Comparison of ENCODE assay signal across 8 mouse cellular contexts in genomic region chr16:21423546-21423910, GRCm38 (mm10). TPM values are rescaled to one million over a fixed set of nuclear protein-coding genes. Genes with fewer than 3 reads are reported as not detected.
DNase-seq lines count a peak whose midpoint lies in the region; ATAC-seq and TF ChIP-seq lines count a peak whose summit lies in the region.

No protein-coding gene starts in this region.

- H3K4me1 ChIP-seq in heart, embryonic 10.5 days: peaks cover 11% of the 10 kb centered on the region; the same call in 1 of the 2 replicates
- peaks cover 5% of the 10 kb centered on the region for H3K4me1 ChIP-seq in liver, postnatal 0 days (ENCODE audit: insufficient read depth)
- H3K4me1 ChIP-seq in small intestine, adult 2 months (ENCODE audit: control insufficient read depth, insufficient read depth, insufficient read length, low read length): 0 out of 2 replicates have a peak, but pooled peaks cover 2% of the 10 kb centered on the region

- CTCF ChIA-PET in Patski (lab: Charles Lee): interaction anchor here (1.3 kb wide), 1 partner anchor 12 kb away, joined by 3 read pairs; no protein-coding TSS in a partner anchor

- ATAC-seq in Patski: peak; percentile 55
- ATAC-seq in granulocyte monocyte progenitor cell, adult 5-6 weeks (replicated peaks; ENCODE audit: poor library complexity, severe bottlenecking): peak; percentile 38
- ATAC-seq in liver, postnatal 0 days: peak; percentile 58

- no peak for TF ChIP-seq POLR2A in small intestine, adult 2 months (IDR thresholded peaks at IDR 0.05; ENCODE audit: low read depth, low read length)

- TF ChIP-seq CTCF in Patski (IDR thresholded peaks at IDR 0.05): no peak
- no peak for TF ChIP-seq CTCF in liver, postnatal 0 days (IDR thresholded peaks at IDR 0.05; ENCODE audit: low read depth)
- TF ChIP-seq CTCF in small intestine, adult 2 months (IDR thresholded peaks at IDR 0.05; ENCODE audit: extremely low read depth, insufficient read length, insufficient replicate concordance, low read depth, low read length): 0 out of 2 replicates have a peak, but pooled peaks have one; percentile 4

- POLR2A ChIA-PET in Patski (lab: Charles Lee): no interaction called here

- TF ChIP-seq EP300 in liver, postnatal 0 days (IDR thresholded peaks at IDR 0.05; ENCODE audit: low read depth): no peak

- H3K9me3 ChIP-seq in heart, embryonic 10.5 days: no peaks in the 10 kb centered on the region
- H3K9me3 ChIP-seq in liver, postnatal 0 days (ENCODE audit: low read length): no peaks in the 10 kb centered on the region

- 3% methylated on average over 10 of the region's 10 CpGs for WGBS in heart, embryonic 10.5 days
- WGBS in liver, postnatal 0 days (ENCODE audit: insufficient replicate concordance): 1% methylated on average over 10 of the region's 10 CpGs
- WGBS in small intestine, adult 2 months: 1% methylated on average over 10 of the region's 10 CpGs

- no peak for DNase-seq in heart, embryonic 10.5 days (ENCODE audit: low spot score)
- DNase-seq in heart, adult 9 months (ENCODE audit: low spot score in 2 of 2): no peak
- no peak for DNase-seq in Patski (ENCODE audit: low read depth, low spot score)
- DNase-seq in liver, postnatal 0 days: no peak
- no peak for DNase-seq in left cerebral cortex, adult 9 months (ENCODE audit: low spot score in 2 of 2)
- no peak for DNase-seq in cerebellum, adult 18-20 months

- H3K4me3 ChIP-seq in heart, embryonic 10.5 days: peak overlapping the region; percentile 94
- H3K4me3 ChIP-seq in liver, postnatal 0 days (ENCODE audit: low read depth, low read length): peak overlapping the region; percentile 78
- H3K4me3 ChIP-seq in small intestine, adult 2 months (ENCODE audit: low read depth, low read length): peak overlapping the region; percentile 92

- in situ Hi-C loops in Patski (cut with MboI; ENCODE audit: low pct_unique_long_range_greater_than_20kb): no loop called here

- H3K9ac ChIP-seq in liver, postnatal 0 days (replicated peaks): peak overlapping the region; percentile 78

- peak overlapping the region; percentile 98 for H3K4me2 ChIP-seq in liver, postnatal 0 days (ENCODE audit: low read depth, low read length)

- H3K36me3 ChIP-seq in heart, embryonic 10.5 days: no peaks in the 10 kb centered on the region
- no peaks in the 10 kb centered on the region for H3K36me3 ChIP-seq in liver, postnatal 0 days (replicated peaks; ENCODE audit: insufficient read depth, low read length)
- H3K36me3 ChIP-seq in small intestine, adult 2 months (ENCODE audit: control insufficient read depth, insufficient read depth, low read length): no peaks in the 10 kb centered on the region

- H3K27ac ChIP-seq in heart, embryonic 10.5 days: peak overlapping the region; percentile 97
- H3K27ac ChIP-seq in liver, postnatal 0 days (ENCODE audit: low read depth): peak overlapping the region; percentile 87
- H3K27ac ChIP-seq in small intestine, adult 2 months (ENCODE audit: insufficient read depth, low read depth, low read length): peak overlapping the region; percentile 52; the same call in 1 of the 2 replicates

- no peaks in the 10 kb centered on the region for H3K27me3 ChIP-seq in heart, embryonic 10.5 days (ENCODE audit: insufficient read depth, poor library complexity, severe bottlenecking)
- H3K27me3 ChIP-seq in Patski: no peaks in the 10 kb centered on the region
- no peaks in the 10 kb centered on the region for H3K27me3 ChIP-seq in liver, postnatal 0 days (ENCODE audit: insufficient read depth, low read length)
- H3K27me3 ChIP-seq in small intestine, adult 2 months (ENCODE audit: control insufficient read depth, insufficient read depth, low read length): no peaks in the 10 kb centered on the region

RNA-seq across cellular contexts. Expression of gene Vps8, which starts 0.6 kb away (rescaled TPM):
- 20.6 and 31.5 TPM in 2 replicates for polyA plus RNA-seq in heart, embryonic 10.5 days (2016; fragmentation: Nextera tagmentation; extraction: Ambion mirVana)
- polyA plus RNA-seq in Patski (2021): 18.9 TPM
- 15.7 and 30.6 TPM in 2 replicates for total RNA-seq in granulocyte monocyte progenitor cell, adult 5-6 weeks (2014; fragmentation: Nextera tagmentation)
- 15.7 and 24.6 TPM in 2 replicates for total RNA-seq in granulocyte monocyte progenitor cell, adult 5-6 weeks (2017)
- 2.1 and 3.1 TPM in 2 replicates for polyA plus RNA-seq in liver, postnatal 0 days (2015; fragmentation: Nextera tagmentation; extraction: Ambion mirVana)
- polyA plus RNA-seq in small intestine, adult 2 months (2012; rRNA removed): 4.7 and 8.8 TPM in 2 replicates
